Comparison of ENCODE assay signal across 20 mouse cellular contexts in the genomic region with DNA sequence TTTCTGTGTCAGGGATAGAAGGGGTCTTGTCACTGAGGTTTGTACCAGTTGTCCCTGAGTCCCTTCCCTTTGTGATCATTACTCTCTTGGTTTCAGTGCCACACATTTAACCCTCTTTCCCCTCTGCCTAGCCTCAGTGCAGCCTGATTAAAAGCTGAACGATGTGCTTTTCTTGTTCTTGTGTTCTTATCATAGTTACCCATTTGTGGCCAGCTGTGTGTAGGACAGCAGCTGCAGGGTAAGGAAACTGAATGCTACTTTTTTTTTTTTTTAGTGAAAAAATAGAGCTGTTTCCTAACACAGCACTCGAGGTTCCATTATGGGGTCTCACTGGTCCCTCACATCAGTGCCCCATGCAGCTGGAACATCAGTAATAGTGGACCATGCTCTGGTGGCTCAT.
DNase-seq lines count a peak whose midpoint lies in the region; ATAC-seq lines count a peak whose summit lies in the region.
"Had no signal": no experiment of that assay in that cellular context is flagged by ENCODE, and none has a peak within 500 bp of the region (broad histone marks: within the 10 kb centered on the region; RNA-seq: fewer than 3 reads in every experiment).

No protein-coding gene starts in this region.

- no peaks in the 10 kb centered on the region for H3K9me3 ChIP-seq in heart, embryonic 11.5 days (replicated peaks; ENCODE audit: control insufficient read depth, low read length)
- no peaks in the 10 kb centered on the region for H3K9me3 ChIP-seq in liver, embryonic 11.5 days (ENCODE audit: control insufficient read depth, low read length)
- no peaks in the 10 kb centered on the region for H3K9me3 ChIP-seq in intestine, embryonic 16.5 days (ENCODE audit: control insufficient read depth, low read length)
- H3K9me3 ChIP-seq: forebrain, embryonic 12.5 days; hindbrain, embryonic 10.5 days; intestine, embryonic 15.5 days had no signal

- H3K36me3 ChIP-seq in heart, embryonic 11.5 days (ENCODE audit: control insufficient read depth, insufficient read depth, low read length) = peaks cover under 1% of the 10 kb centered on the region
- no peaks in the 10 kb centered on the region for H3K36me3 ChIP-seq in liver, embryonic 11.5 days (ENCODE audit: control insufficient read depth, insufficient read depth, low read length)
- peaks cover 3% of the 10 kb centered on the region; the same call in 1 of the 2 replicates for H3K36me3 ChIP-seq in intestine, embryonic 16.5 days (ENCODE audit: control insufficient read depth, insufficient read depth, low read length)
- H3K36me3 ChIP-seq: forebrain, embryonic 12.5 days; hindbrain, embryonic 10.5 days; intestine, embryonic 15.5 days had no signal

- H3K4me2 ChIP-seq in heart, embryonic 11.5 days = no peak overlapping the region
- no peak overlapping the region for H3K4me2 ChIP-seq in liver, embryonic 11.5 days
- H3K4me2 ChIP-seq in intestine, embryonic 16.5 days (ENCODE audit: low read depth, low read length) = no peak overlapping the region
- H3K4me2 ChIP-seq: forebrain, embryonic 12.5 days; hindbrain, embryonic 14.5 days; intestine, embryonic 15.5 days had no signal

- H3K4me3 ChIP-seq in heart, embryonic 11.5 days (ENCODE audit: low read depth, low read length) = no peak overlapping the region
- H3K4me3 ChIP-seq in liver, embryonic 11.5 days (ENCODE audit: low read depth, low read length) = no peak overlapping the region
- no peak overlapping the region for H3K4me3 ChIP-seq in intestine, embryonic 16.5 days (ENCODE audit: low read length)
- H3K4me3 ChIP-seq: forebrain, embryonic 12.5 days; hindbrain, embryonic 10.5 days; intestine, embryonic 15.5 days had no signal

- no peak for ATAC-seq in heart, embryonic 11.5 days (replicated peaks; ENCODE audit: insufficient number of reproducible peaks, low FRiP score, low TSS enrichment)
- peak; percentile 77 for ATAC-seq in liver, embryonic 11.5 days (replicated peaks; ENCODE audit: low FRiP score)
- 0 out of 2 replicates have a peak, but pooled peaks have one; percentile 18 for ATAC-seq in common myeloid progenitor, adult 5-6 weeks (replicated peaks; ENCODE audit: low read depth, poor library complexity, severe bottlenecking)
- peak; percentile 57 for ATAC-seq in megakaryocyte progenitor cell, adult 5-6 weeks (replicated peaks; ENCODE audit: poor library complexity)
- ATAC-seq in intestine, embryonic 16.5 days = no peak
- ATAC-seq: forebrain, postnatal 0 days; intestine, embryonic 15.5 days had no signal

- intact Hi-C loops in heart, postnatal 36 days (cut with DNase I) = no loop called here

- 28% methylated on average over 2 of the region's 2 CpGs for WGBS in heart, embryonic 11.5 days (ENCODE audit: insufficient replicate concordance)
- WGBS in liver, embryonic 11.5 days = 40% methylated on average over 2 of the region's 2 CpGs
- 55% methylated on average over 2 of the region's 2 CpGs for WGBS in intestine, embryonic 16.5 days

- peaks cover 15% of the 10 kb centered on the region for H3K4me1 ChIP-seq in heart, embryonic 11.5 days (ENCODE audit: control insufficient read depth, insufficient read depth, low read length)
- no peaks in the 10 kb centered on the region for H3K4me1 ChIP-seq in liver, embryonic 11.5 days (replicated peaks; ENCODE audit: control insufficient read depth, insufficient read depth, low read length)
- no peaks in the 10 kb centered on the region for H3K4me1 ChIP-seq in intestine, embryonic 16.5 days (ENCODE audit: control insufficient read depth, insufficient read depth, low read length)
- H3K4me1 ChIP-seq: forebrain, embryonic 12.5 days; hindbrain, embryonic 10.5 days; intestine, embryonic 15.5 days had no signal

- H3K27ac ChIP-seq in heart, embryonic 11.5 days (ENCODE audit: low read depth, low read length) = peak overlapping the region; percentile 7; the same call in 1 of the 2 replicates
- H3K27ac ChIP-seq in liver, embryonic 11.5 days (ENCODE audit: low read depth, low read length) = no peak overlapping the region
- no peak overlapping the region for H3K27ac ChIP-seq in intestine, embryonic 16.5 days (ENCODE audit: low read length)
- H3K27ac ChIP-seq: forebrain, embryonic 12.5 days; hindbrain, embryonic 10.5 days; hindbrain, embryonic 14.5 days; intestine, embryonic 15.5 days had no signal

- DNase-seq in heart, postnatal 36 days = no peak
- DNase-seq in liver, embryonic 11.5 days (ENCODE audit: low spot score) = no peak
- no peak for DNase-seq in liver
- DNase-seq: adrenal gland, adult 2 months; adrenal gland, postnatal 25 days; cerebellum, adult 18-20 months; cerebellum, adult 9-11 months; cerebellum, postnatal 36 days; forebrain, postnatal 0 days; gastrocnemius, postnatal 25 days; heart, postnatal 14 days had no signal

- H3K9ac ChIP-seq in heart, embryonic 11.5 days (ENCODE audit: low read depth, low read length) = no peak overlapping the region
- H3K9ac ChIP-seq in liver, embryonic 11.5 days (ENCODE audit: low read depth, low read length) = no peak overlapping the region
- no peak overlapping the region for H3K9ac ChIP-seq in intestine, embryonic 16.5 days (ENCODE audit: low read depth, low read length)
- H3K9ac ChIP-seq: forebrain, embryonic 12.5 days; forebrain, postnatal 0 days; hindbrain, embryonic 14.5 days; intestine, embryonic 15.5 days had no signal

- no peaks in the 10 kb centered on the region for H3K27me3 ChIP-seq in heart, embryonic 11.5 days (ENCODE audit: control insufficient read depth, insufficient read depth, low read length)
- H3K27me3 ChIP-seq in liver, embryonic 11.5 days (replicated peaks; ENCODE audit: control insufficient read depth, insufficient read depth, low read length) = no peaks in the 10 kb centered on the region
- H3K27me3 ChIP-seq in intestine, embryonic 16.5 days (replicated peaks; ENCODE audit: control insufficient read depth, insufficient read depth, low read length) = no peaks in the 10 kb centered on the region
- H3K27me3 ChIP-seq: CH12.LX; forebrain, embryonic 12.5 days; intestine, embryonic 15.5 days had no signal

Comparison
In these comparisons a context has a peak if more than half of its experiments do, and no peak if none do; other contexts are left out.
1. ATAC-seq: peak in liver, embryonic 11.5 days (single experiment), common myeloid progenitor, adult 5-6 weeks (single experiment) and megakaryocyte progenitor cell, adult 5-6 weeks (single experiment); none in heart, embryonic 11.5 days (single experiment) and intestine, embryonic 16.5 days (single experiment).